Mouse (Mus musculus) left cerebral cortex, adult 2 months (tissue): ENCODE measurements around the gene Cd2ap. TPM values are rescaled to one million over a fixed set of nuclear protein-coding genes. Genes with fewer than 3 reads are reported as not detected.

ENCODE experiments used
- DNase-seq, 2 experiments: peaks; one replicate each; pipeline ENCODE4 v3.0.0; 2021 to 2022; ENCODE audit warnings: low spot score in 2 of 2, mixed read lengths in 1 of 2; ENCODE audit errors: extremely low spot score in 1 of 2
- H3K27ac ChIP-seq: fragments of 200-600 bp; 2 replicates; pipeline ENCODE4 v1.8.1; 2022
- H3K4me3 ChIP-seq: fragments of 200-600 bp; 2 replicates; pipeline ENCODE4 v1.8.1; 2022
- CTCF ChIP-seq: fragments of 200-600 bp; IDR thresholded peaks from 2 replicates; pipeline ENCODE4 v1.8.1; 2022; ENCODE audit warnings: antibody characterized with exemption, mild to moderate bottlenecking, moderate library complexity
- intact Hi-C: fragments of 180-260 bp; cut with DNase I; formaldehyde crosslinking; loops from one replicate; pipeline ENCODE4 v1.15.1; 2025
- total RNA-seq, 2 experiments: library from RNA; stranded (reverse); gene quantifications; 2 replicates each; pipeline ENCODE4 v1.2.3; 2021

Cd2ap gene
- total RNA-seq, 2 experiments from 2014 or later, result 19.5 to 25.6 TPM

- intact Hi-C loops, result no loop called here
- TF ChIP-seq CTCF, result no peak
These were observed 10.8 kb upstream of the Cd2ap start for GRCm38 (mm10) chr17:42887282-42887707.

DNA sequence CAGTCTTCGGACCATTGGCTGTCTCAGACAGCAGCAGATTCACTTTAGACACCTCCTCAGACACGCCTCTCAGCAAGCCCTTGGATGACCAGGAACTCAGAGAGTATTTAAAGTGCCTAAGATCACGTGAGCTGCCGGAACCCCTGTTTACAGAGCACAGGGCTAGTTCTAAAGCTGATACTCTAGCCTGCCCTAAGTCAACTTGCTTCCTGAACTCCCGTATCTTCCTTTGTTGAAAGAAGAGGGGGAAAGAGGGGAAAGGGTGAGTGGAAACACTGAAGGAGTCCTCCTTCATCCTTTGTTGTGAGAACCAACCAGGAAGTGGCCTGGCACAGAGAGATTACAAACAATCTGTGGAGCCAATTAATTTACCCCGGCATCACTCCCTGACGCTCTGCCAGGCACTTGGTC lies 8.6 kb upstream of the Cd2ap start:
- H3K4me3 ChIP-seq, result no peak overlapping the region
- intact Hi-C loops, result no loop called here
- no peak for DNase-seq
- TF ChIP-seq CTCF, result no peak
- H3K27ac ChIP-seq, result no peak overlapping the region

More at GRCm38 (mm10) chr17:42887282-42887707, 10.8 kb upstream of the Cd2ap start:
- DNase-seq, result no peak
- no peak overlapping the region for H3K27ac ChIP-seq
- H3K4me3 ChIP-seq, result no peak overlapping the region

GRCm38 (mm10) chr17:42884382-42884781 lies 7.9 kb upstream of the Cd2ap start:
- no peak for TF ChIP-seq CTCF
- intact Hi-C loops, result no loop called here
- Histone ChIP-seq H3K4me3 (no peak overlapping the region), H3K27ac (no peak overlapping the region)
- DNase-seq, result no peak

DNA sequence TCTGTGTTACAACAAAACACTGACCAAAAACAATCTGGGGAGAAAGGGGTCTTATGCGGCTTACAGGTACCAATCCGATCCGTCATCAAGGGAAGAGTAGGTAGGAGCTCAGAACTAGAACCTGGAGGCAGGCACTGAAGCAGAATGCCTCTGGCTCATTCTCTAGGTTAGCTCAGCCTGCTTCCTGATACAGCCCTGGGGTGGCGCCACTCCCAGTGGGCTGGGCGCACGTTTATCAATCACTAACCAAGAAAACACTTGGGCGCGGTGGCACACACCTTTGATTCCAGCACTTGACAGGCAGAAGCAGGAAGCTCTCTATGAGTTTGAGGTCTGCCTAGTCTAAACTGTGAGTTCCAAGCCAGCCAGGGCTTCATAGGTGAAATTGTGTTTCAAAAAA lies 7.3 kb upstream of the Cd2ap start:
- H3K4me3 ChIP-seq, result no peak overlapping the region
- no peak for DNase-seq
- intact Hi-C loops, result no loop called here

GRCm38 (mm10) chr17:42883315-42883714 lies 6.8 kb upstream of the Cd2ap start:
- intact Hi-C loops, result no loop called here
- Histone ChIP-seq H3K4me3 (no peak overlapping the region), H3K27ac (no peak overlapping the region)
- no peak for TF ChIP-seq CTCF
- peak; percentile 17 to 65 for DNase-seq

More for the DNA sequence above, 7.3 kb upstream of the Cd2ap start:
- TF ChIP-seq CTCF, result no peak
- no peak overlapping the region for H3K27ac ChIP-seq

DNA sequence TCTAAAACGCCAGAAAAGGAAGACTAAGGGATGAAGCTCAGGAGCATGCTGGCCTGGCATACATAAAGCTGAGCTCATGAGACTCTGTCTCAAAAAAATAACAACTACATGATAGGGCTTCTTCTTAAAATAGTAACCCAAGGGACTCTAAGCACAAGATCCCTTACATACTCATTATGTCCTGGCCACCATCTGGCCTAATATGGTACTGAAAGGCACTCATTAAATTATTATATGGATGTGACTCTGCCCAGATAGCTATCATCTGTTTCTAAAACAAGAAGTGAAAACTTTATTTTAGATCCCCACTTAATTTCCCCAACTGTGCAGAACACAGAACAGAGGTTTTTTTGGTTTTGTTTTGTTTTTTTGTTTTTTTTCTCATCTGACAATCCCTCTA lies 6.4 kb upstream of the Cd2ap start:
- peak; percentile 31 for TF ChIP-seq CTCF
- Histone ChIP-seq H3K27ac (no peak overlapping the region), H3K4me3 (no peak overlapping the region)
- intact Hi-C loops, result no loop called here
- no peak for DNase-seq

DNA sequence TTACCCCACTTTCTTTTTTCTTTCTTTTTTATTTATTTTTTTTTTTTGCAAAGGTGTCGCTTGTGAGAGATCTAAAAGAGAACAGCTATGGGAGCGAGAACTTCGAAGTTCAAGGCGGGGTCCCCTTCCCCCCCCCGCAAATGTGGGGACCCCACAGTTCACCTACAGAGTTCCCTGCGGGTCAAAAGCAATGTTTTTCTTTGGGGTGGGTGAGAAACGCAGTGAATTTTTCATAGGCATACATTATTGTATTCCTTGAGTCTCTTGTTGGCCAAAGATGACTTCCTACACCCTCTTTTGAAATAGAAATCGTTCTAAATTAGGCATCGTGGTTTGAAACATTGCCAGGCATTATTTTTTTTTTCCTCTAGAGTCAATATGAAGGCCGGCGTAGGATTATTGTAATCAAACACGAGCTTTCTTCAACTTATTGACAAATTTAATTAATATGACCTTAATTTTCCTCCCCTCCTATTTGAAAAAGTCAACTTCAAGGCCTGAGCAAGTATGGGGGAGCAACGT lies 500 bp upstream of the Cd2ap start:
- no peak for TF ChIP-seq CTCF
- no peak for DNase-seq
- intact Hi-C loops, result loop anchor here (5.0 kb wide), 1 partner anchor 60 kb away; no protein-coding TSS in a partner anchor
- Histone ChIP-seq H3K4me3 (peak overlapping the region; percentile 99), H3K27ac (peak overlapping the region; percentile 98)

DNA sequence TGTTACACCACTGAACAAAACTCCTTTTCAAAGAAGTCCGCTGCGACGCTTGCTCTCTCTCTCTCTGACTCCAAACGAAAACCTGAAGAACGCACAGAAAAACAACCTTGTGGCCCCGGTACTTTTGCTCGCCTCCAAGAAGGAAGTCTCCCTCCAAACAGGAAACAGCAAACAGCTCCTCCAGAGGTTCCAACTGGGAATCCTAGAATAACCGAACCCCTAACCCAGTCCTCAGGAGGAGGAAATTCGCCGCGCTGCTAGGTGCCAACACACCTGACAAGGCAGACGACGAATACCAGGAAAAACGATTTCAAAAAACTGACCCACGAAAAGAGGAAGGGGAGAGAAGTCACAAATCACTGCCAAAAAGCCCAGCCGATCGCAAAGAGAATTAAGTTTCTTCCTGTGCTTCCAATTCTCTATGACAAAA lies 879 bp downstream of the Cd2ap start:
- peak; percentile 30; the same call in 1 of the 2 replicates for TF ChIP-seq CTCF
- intact Hi-C loops, result loop anchor here (2.0 to 5.0 kb wide), 2 partner anchors 58 to 67 kb away; no protein-coding TSS in a partner anchor
- peak; percentile 20 to 22 for DNase-seq
- H3K27ac ChIP-seq, result peak overlapping the region; percentile 98
- H3K4me3 ChIP-seq, result peak overlapping the region; percentile 99

GRCm38 (mm10) chr17:42875015-42875414 lies 1.4 kb downstream of the Cd2ap start:
- intact Hi-C loops, result loop anchor here (2.0 to 5.0 kb wide), 2 partner anchors 58 to 68 kb away; no protein-coding TSS in a partner anchor
- H3K27ac ChIP-seq, result peak overlapping the region; percentile 32; the same call in 1 of the 2 replicates
- no peak for TF ChIP-seq CTCF
- H3K4me3 ChIP-seq, result peak overlapping the region; percentile 99
- no peak for DNase-seq

DNA sequence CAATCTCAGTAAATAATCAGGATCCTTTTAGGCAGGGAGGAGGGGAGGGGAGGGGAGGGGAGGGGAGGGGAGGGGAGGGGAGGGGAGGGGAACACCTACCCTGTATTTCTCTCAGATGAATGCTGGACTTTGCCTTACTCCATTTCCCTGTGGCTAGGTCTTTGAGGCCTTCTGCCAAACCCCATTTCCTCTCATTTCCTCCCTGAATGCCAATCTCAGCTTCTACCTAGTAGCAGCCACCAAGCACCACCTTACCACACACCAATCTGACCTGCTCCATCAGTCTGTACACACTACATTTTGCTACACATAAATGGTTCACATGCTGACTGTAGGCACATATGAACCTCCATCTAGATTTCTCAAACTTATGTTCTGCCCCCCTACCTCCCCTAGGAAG lies 6.0 kb downstream of the Cd2ap start:
- intact Hi-C loops, result no loop called here
- no peak for TF ChIP-seq CTCF
- no peak for DNase-seq
- no peak overlapping the region for H3K27ac ChIP-seq
- no peak overlapping the region for H3K4me3 ChIP-seq

DNA sequence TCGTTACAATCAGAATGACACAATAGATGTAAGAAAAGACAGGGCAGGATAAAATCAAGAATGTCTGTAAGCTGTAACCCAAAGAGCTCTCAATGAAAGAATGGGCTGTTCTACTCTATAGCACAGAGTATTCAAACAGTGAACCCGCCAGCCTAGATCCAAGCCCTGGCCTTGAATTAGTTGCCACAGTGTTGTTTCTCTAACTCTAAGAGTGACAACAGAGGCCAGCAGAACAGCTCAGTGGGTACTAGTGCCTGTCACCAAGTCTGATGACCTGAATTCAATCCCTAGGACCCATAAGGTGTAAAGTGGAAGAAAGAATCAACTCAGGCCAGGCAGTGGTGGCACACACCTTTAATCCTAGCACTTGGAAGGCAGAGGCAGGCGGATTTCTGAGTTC lies 13.3 kb downstream of the Cd2ap start:
- intact Hi-C loops, result no loop called here

DNA sequence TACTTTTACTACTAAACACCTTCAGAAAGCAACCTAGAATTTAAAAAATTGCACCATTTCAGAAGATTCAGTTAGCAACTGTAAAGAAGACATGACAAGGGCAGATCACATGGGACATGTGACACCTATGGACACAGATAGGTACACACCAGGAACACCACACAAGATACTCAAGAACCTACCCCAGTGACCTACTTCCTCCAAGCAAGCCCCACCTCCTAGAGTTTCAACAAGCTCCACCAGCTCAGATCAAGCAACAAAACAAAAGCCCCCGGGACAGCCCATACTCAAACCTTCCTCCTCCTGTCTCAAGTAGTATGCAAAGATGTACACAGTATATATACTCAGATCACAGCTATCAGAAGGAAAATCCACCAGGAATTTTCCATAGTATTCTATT lies 16.1 kb downstream of the Cd2ap start:
- Histone ChIP-seq H3K27ac (no peak overlapping the region), H3K4me3 (no peak overlapping the region)
- intact Hi-C loops, result no loop called here
- no peak for TF ChIP-seq CTCF
- no peak for DNase-seq

More for the DNA sequence above, 13.3 kb downstream of the Cd2ap start:
- Histone ChIP-seq H3K27ac (no peak overlapping the region), H3K4me3 (no peak overlapping the region)
- DNase-seq, result no peak
- TF ChIP-seq CTCF, result no peak

- Histone ChIP-seq H3K4me3 (no peak overlapping the region), H3K27ac (no peak overlapping the region)
- DNase-seq, result no peak
- intact Hi-C loops, result no loop called here
- no peak for TF ChIP-seq CTCF
These were observed 19.0 kb downstream of the Cd2ap start for GRCm38 (mm10) chr17:42857506-42857905.
